22 mouse cellular contexts compared by ENCODE assay signal in the genomic region with DNA sequence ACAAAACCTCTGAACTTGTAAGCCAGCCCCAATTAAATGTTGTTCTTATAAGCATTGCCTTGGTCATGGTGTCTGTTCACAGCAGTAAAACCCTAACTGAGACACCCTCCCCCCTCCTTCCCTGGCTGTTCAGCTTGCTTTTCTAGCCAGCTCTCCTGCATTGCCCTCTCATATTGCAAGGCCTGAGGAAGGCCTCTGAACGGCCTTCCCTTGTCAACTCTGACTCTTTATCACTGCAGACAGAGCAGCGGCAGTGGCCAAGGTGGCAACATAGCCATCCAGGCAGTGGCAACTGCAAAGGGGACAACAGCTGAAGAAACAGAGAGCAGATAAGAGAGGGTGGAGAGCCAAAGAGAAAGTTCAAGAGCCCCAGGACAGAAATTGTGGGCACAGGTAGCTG.
DNase-seq lines count a peak whose midpoint lies in the region; ATAC-seq lines count a peak whose summit lies in the region.
"Had no signal": no experiment of that assay in that cellular context is flagged by ENCODE, and none has a peak within 500 bp of the region (broad histone marks: within the 10 kb centered on the region; RNA-seq: fewer than 3 reads in every experiment).

No protein-coding gene starts in this region.

- H3K4me1 ChIP-seq in liver, embryonic 11.5 days (replicated peaks; ENCODE audit: control insufficient read depth, insufficient read depth, low read length), result no peaks in the 10 kb centered on the region; the same call in 1 of the 2 replicates
- H3K4me1 ChIP-seq: kidney, embryonic 15.5 days had no signal

- H3K9ac ChIP-seq in liver, embryonic 11.5 days (ENCODE audit: low read depth, low read length), result no peak overlapping the region
- H3K9ac ChIP-seq: hindbrain, embryonic 15.5 days; kidney, embryonic 15.5 days; limb, embryonic 13.5 days; liver, postnatal 0 days; neural tube, embryonic 13.5 days had no signal

- no peaks in the 10 kb centered on the region for H3K27me3 ChIP-seq in liver, embryonic 11.5 days (replicated peaks; ENCODE audit: control insufficient read depth, insufficient read depth, low read length)
- H3K27me3 ChIP-seq: hindbrain, embryonic 15.5 days; kidney, embryonic 15.5 days; limb, embryonic 13.5 days; neural tube, embryonic 13.5 days; Patski had no signal

- H3K4me2 ChIP-seq in liver, embryonic 11.5 days, result no peak overlapping the region
- H3K4me2 ChIP-seq: hindbrain, embryonic 15.5 days; kidney, embryonic 15.5 days; limb, embryonic 13.5 days; neural tube, embryonic 13.5 days had no signal

- ATAC-seq in liver, embryonic 11.5 days (replicated peaks; ENCODE audit: low FRiP score), result 0 out of 2 replicates have a peak, but pooled peaks have one; percentile 5
- ATAC-seq: activated CD4-positive, CD25-positive, alpha-beta regulatory T cell, adult 4 months; forebrain, embryonic 14.5 days; intestine, embryonic 16.5 days; liver, postnatal 0 days; Patski had no signal

- no peaks in the 10 kb centered on the region for H3K9me3 ChIP-seq in liver, embryonic 11.5 days (ENCODE audit: control insufficient read depth, low read length)
- H3K9me3 ChIP-seq: hindbrain, embryonic 15.5 days; kidney, embryonic 15.5 days; limb, embryonic 13.5 days; neural tube, embryonic 13.5 days had no signal

- H3K4me3 ChIP-seq in liver, embryonic 11.5 days (ENCODE audit: low read depth, low read length), result no peak overlapping the region
- H3K4me3 ChIP-seq: heart, adult 2 months; hindbrain, embryonic 15.5 days; kidney, embryonic 15.5 days; limb, embryonic 13.5 days; neural tube, embryonic 13.5 days had no signal

- WGBS in liver, embryonic 11.5 days, result 45% methylated on average over 2 of the region's 2 CpGs

- DNase-seq in cerebellum, adult 9-11 months, result peak; percentile 61
- no peak for DNase-seq in cerebellum, adult 11 months
- DNase-seq in liver, embryonic 11.5 days (ENCODE audit: low spot score), result no peak
- no peak for DNase-seq in liver
- DNase-seq in cerebellum, postnatal 14 days, result peak; percentile 48 to 61
- DNase-seq in layer of hippocampus, adult 18-20 months (ENCODE audit: low spot score in 2 of 2), result no peak
- DNase-seq in spleen, postnatal 36 days (ENCODE audit: low spot score in 2 of 2), result no peak
- DNase-seq: gastrocnemius, postnatal 10 days; heart, adult 2 months; layer of hippocampus, postnatal 36 days; liver, postnatal 0 days; lung, postnatal 10 days; midbrain, embryonic 14.5 days; thymus, postnatal 14 days had no signal

- no peaks in the 10 kb centered on the region; the same call in 1 of the 2 replicates for H3K36me3 ChIP-seq in liver, embryonic 11.5 days (ENCODE audit: control insufficient read depth, insufficient read depth, low read length)

- H3K27ac ChIP-seq in liver, embryonic 11.5 days (ENCODE audit: low read depth, low read length), result no peak overlapping the region
- H3K27ac ChIP-seq: heart, adult 2 months; kidney, embryonic 15.5 days; limb, embryonic 13.5 days; neural tube, embryonic 13.5 days had no signal

Comparison
In these comparisons a context has a peak if more than half of its experiments do, and no peak if none do; other contexts are left out.
1. DNase-seq: peak in cerebellum, adult 9-11 months (single experiment) and cerebellum, postnatal 14 days (2 of 2); none in cerebellum, adult 11 months (single experiment), liver, embryonic 11.5 days (single experiment), liver (single experiment), layer of hippocampus, adult 18-20 months (0 of 2) and spleen, postnatal 36 days (0 of 2).